Mouse (Mus musculus): ENCODE measurements around the gene Syt12.

GRCm38 (mm10) chr19:4404840-4405239, 72.4 kb downstream of the Syt12 start:
- TF ChIP-seq CTCF (IDR thresholded peaks at IDR 0.05) (no peak), EP300 (IDR thresholded peaks at IDR 0.05) (no peak)
